Mouse (Mus musculus) stomach, postnatal 0 days (tissue): Measurements from ENCODE around the gene Mef2d.

Source experiments
- CTCF ChIP-seq: IDR thresholded peaks from 2 replicates; pipeline ENCODE4 v1.5.1; 2016; ENCODE audit warnings: antibody characterized with exemption, low read depth, mild to moderate bottlenecking, moderate library complexity
- EP300 ChIP-seq: optimal IDR thresholded peaks from 2 replicates; pipeline ENCODE3; 2016; ENCODE audit warnings: antibody characterized with exemption

DNA sequence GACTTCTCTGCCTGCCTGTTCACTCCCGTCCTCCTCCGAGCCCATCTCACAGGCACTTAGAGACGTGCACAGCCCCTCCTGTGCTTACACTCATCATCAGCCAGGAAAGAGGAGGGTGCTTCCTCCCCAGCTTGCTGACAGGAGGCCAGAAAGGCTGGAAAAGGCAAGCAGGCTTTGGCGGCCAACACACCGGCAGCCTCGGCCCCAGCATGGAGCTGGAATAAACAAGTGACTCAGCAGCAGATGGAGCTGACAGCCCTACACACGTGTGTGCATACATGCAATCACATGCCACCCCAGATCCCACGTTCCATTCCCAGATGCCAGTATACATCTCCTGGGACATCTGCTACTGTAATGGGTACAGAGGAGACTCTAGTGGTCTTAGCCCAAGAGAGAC is 20.1 kb downstream of the Mef2d start:
- TF ChIP-seq CTCF (no peak), EP300 (no peak)
